8 mouse cellular contexts compared by ENCODE assay signal in the genomic region with DNA sequence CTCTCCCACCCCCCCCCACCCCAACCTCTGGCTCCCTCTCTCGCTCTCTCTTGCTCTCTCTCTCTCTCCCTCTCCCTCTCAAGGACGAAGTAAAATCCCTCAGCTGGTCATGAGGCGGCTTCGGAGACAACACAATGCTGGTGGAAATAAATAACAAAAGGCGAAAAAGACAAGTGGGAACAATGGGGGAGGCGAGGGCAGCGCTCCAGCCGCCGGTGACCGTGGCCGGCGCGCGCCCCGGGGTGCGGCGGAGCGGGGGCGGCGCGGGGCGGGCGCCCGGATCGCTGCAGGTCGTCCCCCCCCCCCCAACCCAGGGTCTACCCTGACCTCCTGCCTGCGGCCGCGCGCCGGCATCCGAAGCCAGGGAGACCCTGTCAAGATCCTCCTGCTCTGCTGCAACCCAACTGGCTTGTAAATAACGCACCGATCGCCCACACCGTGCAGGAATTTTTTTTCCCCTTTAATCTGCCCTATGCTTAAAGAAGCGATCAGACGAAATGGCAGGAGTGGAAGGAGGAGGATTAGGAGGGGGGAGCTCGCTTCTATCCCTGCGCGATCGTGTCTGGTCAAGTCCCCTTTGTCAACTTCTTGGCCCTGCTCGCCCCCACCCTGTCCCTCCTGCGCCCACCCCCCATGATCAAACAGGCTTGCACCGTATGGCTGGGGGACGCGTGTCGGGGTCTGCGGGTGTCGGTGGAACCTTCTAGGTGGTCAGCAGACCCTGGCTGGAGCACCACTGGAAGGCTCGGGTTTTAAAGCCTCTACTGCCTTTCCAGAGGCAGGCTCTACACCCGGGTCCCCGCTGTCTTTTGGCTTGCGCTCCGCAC. TPM values are rescaled to one million over a fixed set of nuclear protein-coding genes. Genes with fewer than 3 reads are reported as not detected.
DNase-seq lines count a peak whose midpoint lies in the region; ATAC-seq and TF ChIP-seq lines count a peak whose summit lies in the region.

No protein-coding gene starts in this region.

- H3K36me3 ChIP-seq in spleen, adult 2 months (ENCODE audit: control insufficient read depth, insufficient read depth, low read length), result no peaks in the 10 kb centered on the region
- no peaks in the 10 kb centered on the region for H3K36me3 ChIP-seq in heart, embryonic 13.5 days
- H3K36me3 ChIP-seq in limb, embryonic 13.5 days, result no peaks in the 10 kb centered on the region

- H3K9me3 ChIP-seq in heart, embryonic 13.5 days, result no peaks in the 10 kb centered on the region
- H3K9me3 ChIP-seq in limb, embryonic 13.5 days, result no peaks in the 10 kb centered on the region

- peak overlapping the region; percentile 94 for H3K4me2 ChIP-seq in heart, embryonic 13.5 days
- H3K4me2 ChIP-seq in limb, embryonic 13.5 days (replicated peaks), result peak overlapping the region; percentile 96

- H3K4me1 ChIP-seq in spleen, adult 2 months (ENCODE audit: control insufficient read depth, insufficient read depth, insufficient read length), result peaks cover 3% of the 10 kb centered on the region; the same call in 1 of the 2 replicates
- H3K4me1 ChIP-seq in heart, embryonic 13.5 days, result peaks cover 20% of the 10 kb centered on the region
- peaks cover 19% of the 10 kb centered on the region; the same call in 1 of the 2 replicates for H3K4me1 ChIP-seq in limb, embryonic 13.5 days

- peaks cover 13% of the 10 kb centered on the region for H3K27me3 ChIP-seq in spleen, adult 2 months (ENCODE audit: control insufficient read depth, insufficient read depth, low read length)
- H3K27me3 ChIP-seq in heart, embryonic 13.5 days (replicated peaks), result peaks cover 55% of the 10 kb centered on the region
- peaks cover 33% of the 10 kb centered on the region for H3K27me3 ChIP-seq in limb, embryonic 13.5 days

- 3% methylated on average over 48 of the region's 55 CpGs for WGBS in spleen, adult 2 months
- WGBS in heart, embryonic 13.5 days, result under 1% methylated on average over 40 of the region's 55 CpGs
- WGBS in limb, embryonic 13.5 days, result under 1% methylated on average over 35 of the region's 55 CpGs

- no peak for ATAC-seq in CD4-positive, CD25-positive, alpha-beta regulatory T cell, adult 4 months
- no peak for ATAC-seq in heart, embryonic 13.5 days (ENCODE audit: extremely low read depth, insufficient number of reproducible peaks, low FRiP score, low TSS enrichment)
- peak; percentile 38 for ATAC-seq in limb, embryonic 13.5 days (ENCODE audit: low FRiP score, low read depth)

- TF ChIP-seq CTCF in spleen, adult 2 months (IDR thresholded peaks at IDR 0.05; ENCODE audit: extremely low read depth, insufficient read depth, insufficient read length, insufficient replicate concordance), result no peak

- no peak overlapping the region for H3K27ac ChIP-seq in spleen, adult 2 months (ENCODE audit: insufficient read depth, low read length)
- peak overlapping the region; percentile 61 for H3K27ac ChIP-seq in heart, embryonic 13.5 days (replicated peaks)
- no peak overlapping the region for H3K27ac ChIP-seq in limb, embryonic 13.5 days

- no peak for TF ChIP-seq POLR2A in spleen, adult 2 months (IDR thresholded peaks at IDR 0.05; ENCODE audit: low read depth, low read length)

- peak overlapping the region; percentile 86 for H3K9ac ChIP-seq in heart, embryonic 13.5 days
- H3K9ac ChIP-seq in limb, embryonic 13.5 days, result peak overlapping the region; percentile 79

- H3K4me3 ChIP-seq in spleen, adult 2 months (ENCODE audit: extremely low read depth, insufficient read depth, insufficient read length), result peak overlapping the region; percentile 92
- H3K4me3 ChIP-seq in heart, embryonic 13.5 days, result peak overlapping the region; percentile 81
- peak overlapping the region; percentile 76 for H3K4me3 ChIP-seq in limb, embryonic 13.5 days

- peak; percentile 13 for DNase-seq in CD4-positive, CD25-positive, alpha-beta regulatory T cell, adult 2 months (ENCODE audit: low read depth, low spot score)
- no peak for DNase-seq in spleen, adult 2 months (ENCODE audit: low read depth in 1 of 2, low spot score in 2 of 2)
- no peak for DNase-seq in spleen, postnatal 14 days (ENCODE audit: low spot score in 2 of 2)
- DNase-seq in naive thymus-derived CD4-positive, alpha-beta T cell, adult 2 months (ENCODE audit: low read depth), result peak; percentile 28
- DNase-seq in layer of hippocampus, postnatal 14 days (ENCODE audit: low spot score in 2 of 2), result no peak

RNA-seq across cellular contexts. Expression of a gene that starts 0.5 kb away (rescaled TPM):
- under 1 TPM; 0.07 to 0.08 TPM for polyA plus RNA-seq in CD4-positive, CD25-positive, alpha-beta regulatory T cell, adult 4 months (2017; shearing (Covaris generic))
- polyA plus RNA-seq in spleen, adult 2 months (2012; rRNA removed), result 1.7 and 2.5 TPM in 2 replicates
- 11.2 and 12.1 TPM in 2 replicates for polyA plus RNA-seq in heart, embryonic 13.5 days (2015; fragmentation: Nextera tagmentation; extraction: Ambion mirVana)
- polyA plus RNA-seq in limb, embryonic 13.5 days (2015; fragmentation: Nextera tagmentation; extraction: Ambion mirVana), result 89.0 and 103 TPM in 2 replicates
- total RNA-seq in layer of hippocampus, postnatal 14 days (2021), result 10 to 100 TPM; 39.5 to 48.8 TPM

Comparison
In these comparisons a context has a peak if more than half of its experiments do, and no peak if none do; other contexts are left out.
1. DNase-seq: peak in CD4-positive, CD25-positive, alpha-beta regulatory T cell, adult 2 months (single experiment) and naive thymus-derived CD4-positive, alpha-beta T cell, adult 2 months (single experiment); none in spleen, adult 2 months (0 of 2), spleen, postnatal 14 days (0 of 2) and layer of hippocampus, postnatal 14 days (0 of 2).
2. Peak in every context shown above with its lines, with median percentiles within 50 percentile points of each other: H3K4me3 ChIP-seq.